Mouse (Mus musculus) thymus, postnatal 36 days (tissue): ENCODE results near the gene Ranbp2.
"Not testable (repeated sequence)": the region's sequence is repeated elsewhere in the genome, so short reads cannot be mapped to it uniquely, and the experiment has no call there.

ENCODE experiments used
- DNase-seq, 2 experiments: peaks; one replicate each; pipeline ENCODE4 v3.0.0; 2022; ENCODE audit warnings: mixed read lengths in 2 of 2

Gene Ranbp2

GRCm38 (mm10) chr10:58497320-58498284 lies 50.9 kb downstream of the Ranbp2 start, which contains the start of gene Ccdc138:
Ccdc138 (plus strand) TSS chr10:58497948.
- peak; percentile 95 for DNase-seq

DNA sequence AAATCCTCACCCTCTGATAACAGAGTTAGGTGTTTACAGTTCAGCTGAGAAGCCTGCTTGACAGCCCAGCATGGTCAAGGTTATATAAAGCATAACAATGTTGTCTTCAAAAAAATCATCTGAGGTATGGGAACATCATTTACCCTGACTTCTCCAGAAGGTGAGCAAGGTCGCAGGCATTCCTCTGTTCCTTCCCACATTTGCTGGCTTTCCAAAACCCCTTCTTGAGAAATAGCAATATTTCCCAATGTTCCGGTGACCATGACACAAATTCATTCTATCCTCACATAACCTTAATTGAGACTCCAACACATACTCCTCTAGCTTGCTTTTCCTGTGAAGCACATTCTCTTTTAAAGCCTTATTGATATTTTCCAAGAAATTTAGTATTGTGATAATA lies 51.8 kb downstream of the Ranbp2 start:
- no peak for DNase-seq

DNA sequence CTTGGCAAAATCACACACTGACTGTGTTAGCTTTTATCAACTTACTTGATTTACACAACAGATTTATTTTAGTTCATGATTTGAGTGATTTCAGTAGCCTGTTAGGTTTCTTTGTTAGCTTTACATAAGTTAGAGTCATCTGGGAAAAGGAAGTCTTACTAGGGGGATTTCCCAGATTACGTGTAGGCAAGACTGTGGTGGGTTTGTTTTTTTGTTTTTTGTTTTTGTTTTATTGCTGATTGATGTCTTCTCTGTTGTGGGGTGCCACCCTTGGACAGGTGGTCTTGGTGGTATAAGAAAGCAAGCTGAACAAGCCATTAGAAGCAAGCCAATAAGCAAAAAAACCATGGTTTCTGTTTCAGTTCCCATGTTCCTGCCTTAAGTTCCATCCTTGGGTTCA lies 82.6 kb downstream of the Ranbp2 start:
- DNase-seq: no peak

GRCm38 (mm10) chr10:58530896-58531790 lies 84.4 kb downstream of the Ranbp2 start:
- no peak for DNase-seq

- DNase-seq: no peak
These were observed 85.5 kb downstream of the Ranbp2 start for GRCm38 (mm10) chr10:58532177-58532576.

- DNase-seq: not testable (repeated sequence)
These were observed 89.6 kb downstream of the Ranbp2 start for GRCm38 (mm10) chr10:58536276-58536675.

- DNase-seq: no peak
These were observed 93.9 kb downstream of the Ranbp2 start for GRCm38 (mm10) chr10:58540613-58541012.
